Mouse (Mus musculus): ENCODE results near the gene Il21r.
A peak's percentile ranks its signal among the peaks of the same experiment; 100 is the strongest.

Il21r gene

DNA sequence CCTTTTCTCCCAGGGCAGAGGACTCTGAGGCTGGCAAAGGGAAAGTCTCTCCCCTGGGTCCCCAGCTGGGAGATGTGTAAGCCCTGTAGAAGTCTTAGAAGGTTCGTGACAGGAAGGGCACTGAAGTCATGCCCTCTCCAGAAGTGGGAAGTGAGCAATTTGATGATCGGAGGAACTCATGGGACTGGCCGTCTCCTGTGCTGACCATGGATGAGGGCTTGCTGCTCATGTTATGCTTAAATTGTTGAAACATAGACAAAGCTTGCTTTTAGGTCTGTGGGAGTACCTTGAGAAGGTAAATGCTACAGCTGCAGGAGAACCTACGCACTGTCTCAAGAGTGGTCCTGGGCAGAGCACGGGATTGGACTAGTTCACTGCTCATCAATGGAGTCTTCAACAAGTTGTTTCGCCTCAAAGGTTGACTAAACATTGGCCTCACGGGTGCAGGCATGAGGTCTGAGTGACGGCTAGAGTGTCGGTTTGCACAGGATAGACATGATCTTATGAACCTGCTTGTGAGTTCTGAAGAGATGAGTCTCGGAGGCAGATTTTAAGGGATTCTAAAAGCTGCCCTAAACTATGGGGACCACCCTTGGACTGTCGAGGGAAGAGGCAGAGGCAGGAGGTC, 1.3 kb upstream of the Il21r start:
- no peak for DNase-seq

DNA sequence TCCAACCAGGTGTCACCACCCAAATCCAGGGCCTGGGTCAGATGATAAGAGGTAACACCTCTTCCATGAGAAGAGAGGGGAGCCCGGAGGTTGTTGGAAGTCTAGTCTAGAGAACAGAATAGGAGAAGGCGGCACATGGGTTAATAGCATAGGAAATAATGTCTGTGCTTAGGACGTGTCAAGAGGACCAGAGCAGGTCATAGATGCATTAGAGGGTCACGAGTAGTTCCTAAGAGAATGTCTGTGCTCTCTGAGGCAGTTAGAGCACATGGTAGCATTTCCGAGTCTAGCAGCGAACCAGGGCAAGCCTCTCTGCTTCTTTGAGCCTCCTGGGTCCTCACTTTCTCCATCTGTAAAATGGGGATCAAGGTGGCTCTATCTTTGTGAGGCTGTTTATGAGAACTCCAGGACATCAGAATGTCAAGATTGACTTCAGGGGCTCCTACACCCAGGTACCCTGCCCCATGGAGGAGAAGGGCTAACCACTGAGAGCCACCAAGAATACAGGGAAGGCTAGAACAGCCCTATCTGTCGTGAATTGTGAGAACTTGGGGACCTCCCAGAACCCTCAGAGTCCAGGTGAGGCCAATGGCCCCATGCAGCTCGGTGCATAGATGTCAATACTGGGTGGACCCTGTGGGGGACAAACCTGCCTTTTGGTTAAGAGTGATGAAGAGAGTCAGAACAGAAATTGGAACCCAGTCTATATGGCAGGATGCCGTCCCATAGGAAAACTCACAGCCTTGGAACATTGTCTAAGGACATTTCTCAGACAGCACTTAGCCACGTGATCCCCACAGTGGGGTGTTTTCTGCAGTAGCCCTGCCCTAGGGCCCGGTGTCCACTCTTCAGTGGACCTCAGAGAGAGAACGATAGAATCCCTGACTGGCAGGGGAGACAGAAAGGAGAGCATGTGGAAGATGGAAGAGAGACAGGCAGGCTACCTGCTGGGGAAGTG, 1.4 kb downstream of the Il21r start:
- no peak for DNase-seq

DNA sequence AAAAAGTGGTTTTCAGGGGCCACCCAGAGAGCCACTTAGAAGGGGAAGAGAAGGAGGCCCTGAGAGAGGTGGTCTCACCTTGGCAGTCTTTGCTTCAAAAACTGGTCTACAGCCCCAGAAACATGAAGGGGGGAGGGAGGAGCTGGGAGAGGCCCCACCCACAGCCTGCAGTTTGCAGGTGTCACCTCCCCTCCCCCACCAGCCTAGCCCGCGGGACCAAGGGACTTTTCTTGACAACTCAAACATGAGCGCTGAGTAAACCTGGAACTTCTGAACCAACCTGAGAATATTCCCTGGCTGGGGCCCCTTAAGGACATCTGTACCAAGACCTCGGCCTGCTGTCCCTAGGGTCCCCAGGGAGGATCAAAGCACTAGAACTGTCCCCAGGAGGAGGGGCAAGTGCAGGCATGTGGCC, 2.5 kb downstream of the Il21r start:
- DNase-seq, result no peak

- DNase-seq, result no peak
These were observed 3.3 kb downstream of the Il21r start for GRCm38 (mm10) chr7:125606265-125607164.

- no peak for DNase-seq
These were observed 4.4 kb downstream of the Il21r start for GRCm38 (mm10) chr7:125607384-125608182.

DNA sequence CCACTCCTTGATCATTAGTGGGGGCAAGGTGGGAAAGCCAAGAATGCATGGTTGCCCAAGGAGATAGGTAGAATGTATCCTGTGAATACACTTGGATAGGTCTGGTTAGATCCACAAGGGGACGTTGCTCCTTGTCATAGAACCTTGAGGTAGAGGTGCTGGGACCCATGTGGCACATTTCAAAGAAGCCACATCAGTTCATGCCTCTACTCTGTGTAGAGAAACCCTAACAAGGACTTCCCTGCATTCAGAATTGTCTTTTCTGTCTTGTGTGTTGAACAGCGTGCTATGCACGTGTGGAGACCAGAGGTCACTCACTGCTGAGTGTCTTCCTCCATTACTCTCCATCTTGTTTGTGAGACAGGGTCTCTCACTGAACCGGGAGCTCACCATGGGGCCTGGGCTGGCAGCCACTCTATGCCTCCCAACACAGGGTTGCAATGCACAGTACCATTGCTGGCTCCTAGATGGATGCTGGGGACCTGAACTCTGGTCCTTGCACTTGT, 5.0 kb downstream of the Il21r start:
- DNase-seq, result no peak

DNA sequence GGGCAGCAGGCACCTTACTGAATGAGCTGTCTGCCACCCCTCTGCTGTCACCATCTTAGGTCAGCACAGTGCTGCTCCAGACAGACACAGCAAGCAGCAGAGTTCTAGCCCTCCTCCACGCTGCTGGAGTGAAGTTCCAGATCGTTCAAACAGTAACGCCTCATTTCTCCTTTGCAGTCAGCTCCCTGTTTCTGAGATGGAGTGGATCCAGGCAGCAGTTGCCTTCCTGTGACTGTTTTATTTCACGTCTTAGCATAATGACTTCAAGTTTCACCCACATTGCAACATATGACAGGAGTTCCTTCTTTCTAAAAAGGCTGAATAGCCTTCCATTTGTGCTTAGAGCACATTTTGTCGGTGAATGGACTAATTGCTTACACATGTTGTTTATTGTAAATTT, 10.3 kb downstream of the Il21r start:
- no peak for DNase-seq

GRCm38 (mm10) chr7:125615453-125615852, 12.2 kb downstream of the Il21r start:
- no peak for DNase-seq

DNA sequence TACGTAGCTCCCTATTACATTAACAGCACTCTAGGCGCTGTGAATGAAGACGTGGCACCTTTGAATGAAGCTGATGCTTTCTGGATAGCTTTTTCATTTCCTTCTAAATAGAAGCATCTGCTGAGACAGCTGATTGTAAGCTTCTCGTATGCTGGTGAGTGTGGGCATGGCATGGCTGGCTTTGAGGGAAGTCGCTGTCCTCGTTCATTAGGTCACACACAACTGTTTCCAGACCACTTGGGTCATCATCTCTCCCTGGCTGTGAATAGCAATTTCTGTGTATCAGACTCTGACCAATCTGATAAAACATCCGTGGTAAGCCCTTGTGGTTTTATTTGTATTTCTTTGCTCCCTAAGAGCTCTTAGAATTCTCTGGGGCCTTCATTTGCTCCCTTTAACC, 14.8 kb downstream of the Il21r start:
- DNase-seq, result no peak

DNA sequence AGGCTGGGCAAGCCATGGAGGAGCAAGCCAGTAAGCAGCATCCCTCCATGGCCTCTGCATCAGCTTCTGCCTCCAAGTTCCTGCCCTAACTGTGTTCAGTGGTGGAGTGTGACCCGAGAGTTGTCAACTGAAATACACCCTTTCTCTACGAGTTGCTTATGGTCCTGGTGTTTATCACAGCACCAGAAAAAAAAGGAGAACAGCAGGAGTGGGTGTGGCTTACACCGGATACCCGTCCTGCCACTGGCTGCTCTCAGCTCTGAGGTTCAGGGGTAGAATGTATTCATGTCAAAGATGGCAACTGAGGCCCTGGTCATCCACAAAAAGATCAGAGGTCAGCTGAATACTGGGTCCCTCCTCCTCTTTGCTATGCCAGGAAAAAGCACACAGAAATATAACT, 16.8 kb downstream of the Il21r start:
- no peak for DNase-seq

DNA sequence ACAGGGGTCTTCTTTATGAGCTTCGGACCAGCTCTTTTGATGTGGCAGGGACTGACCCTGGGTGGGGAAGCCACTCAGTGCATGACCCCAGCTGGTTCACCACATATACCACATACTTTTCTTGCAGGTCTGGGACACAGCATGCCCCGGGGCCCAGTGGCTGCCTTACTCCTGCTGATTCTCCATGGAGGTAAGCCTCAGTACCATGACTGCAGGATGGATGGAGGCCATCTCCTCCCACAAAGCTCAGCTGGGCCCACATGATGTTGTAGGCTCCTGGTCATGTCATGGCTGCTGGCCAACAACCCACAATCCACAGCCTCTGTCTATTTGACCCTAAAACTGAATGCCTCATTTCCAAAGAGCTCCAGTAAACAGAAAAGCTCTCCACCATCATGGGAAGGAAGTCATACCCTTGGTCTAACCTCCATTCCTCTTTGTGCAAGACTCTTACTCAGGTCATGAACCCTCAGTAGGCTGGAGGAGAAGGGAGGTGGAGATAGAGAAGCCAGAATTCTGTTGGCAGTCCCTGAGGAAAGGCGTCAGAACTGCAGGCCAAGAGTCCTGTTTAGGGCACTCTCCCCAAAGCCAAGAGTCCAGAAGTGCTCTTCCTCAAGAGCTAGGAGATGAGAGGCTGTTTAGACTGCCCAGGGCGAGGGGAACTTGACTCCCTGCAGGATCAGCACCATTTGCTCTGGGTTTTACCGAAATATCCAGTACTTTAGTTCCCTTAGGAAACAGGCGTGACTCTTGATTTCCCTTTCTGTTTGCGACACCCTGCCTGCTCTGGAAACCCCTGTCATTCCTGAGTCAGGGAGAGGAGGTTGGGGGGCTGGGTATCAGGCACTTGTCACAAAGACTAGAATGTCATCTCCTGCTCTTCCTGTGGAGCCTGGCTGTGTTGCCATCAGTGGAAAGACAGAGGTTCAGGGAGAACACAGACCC, 19.8 kb downstream of the Il21r start:
- no peak for DNase-seq

DNA sequence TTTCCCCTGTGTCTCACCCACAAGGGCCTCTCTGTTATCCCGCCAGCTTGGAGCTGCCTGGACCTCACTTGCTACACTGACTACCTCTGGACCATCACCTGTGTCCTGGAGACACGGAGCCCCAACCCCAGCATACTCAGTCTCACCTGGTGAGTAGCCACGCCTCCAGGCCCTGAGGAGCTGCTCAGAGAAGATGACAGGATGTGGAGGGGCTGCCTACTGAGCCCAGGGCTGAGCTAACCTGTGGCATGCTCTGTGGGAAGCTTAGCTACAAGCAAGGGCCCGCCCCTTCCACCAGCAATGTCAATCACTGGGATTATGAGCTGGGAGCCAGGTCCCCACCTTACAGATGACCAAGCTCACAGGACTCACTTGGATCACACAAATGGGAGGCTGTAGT, 22.0 kb downstream of the Il21r start:
- DNase-seq, result no peak

- DNase-seq, result no peak
These were observed 22.6 kb downstream of the Il21r start for GRCm38 (mm10) chr7:125625829-125626228.

DNA sequence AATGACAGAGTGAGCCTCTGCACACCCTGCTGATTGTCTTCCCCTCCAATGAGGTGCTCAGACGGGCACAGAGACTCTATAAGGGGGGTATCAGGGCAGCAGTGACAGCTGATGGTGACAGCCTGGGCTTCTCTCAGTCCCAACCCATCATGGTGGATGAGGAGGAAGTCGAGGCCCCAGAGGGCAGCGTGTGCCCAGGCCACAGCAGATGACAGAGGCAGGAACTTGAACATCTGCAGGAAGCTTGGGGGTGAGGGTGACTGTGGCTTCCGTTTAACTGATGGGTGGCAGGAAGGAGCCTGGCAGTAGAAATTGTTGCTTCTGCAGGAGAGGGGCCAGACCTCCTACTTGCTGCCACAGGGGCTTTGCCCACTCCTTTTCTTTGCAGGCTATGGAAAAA, 27.1 kb downstream of the Il21r start:
- no peak for DNase-seq

GRCm38 (mm10) chr7:125630989-125631388, 27.8 kb downstream of the Il21r start:
- DNase-seq, result no peak

DNA sequence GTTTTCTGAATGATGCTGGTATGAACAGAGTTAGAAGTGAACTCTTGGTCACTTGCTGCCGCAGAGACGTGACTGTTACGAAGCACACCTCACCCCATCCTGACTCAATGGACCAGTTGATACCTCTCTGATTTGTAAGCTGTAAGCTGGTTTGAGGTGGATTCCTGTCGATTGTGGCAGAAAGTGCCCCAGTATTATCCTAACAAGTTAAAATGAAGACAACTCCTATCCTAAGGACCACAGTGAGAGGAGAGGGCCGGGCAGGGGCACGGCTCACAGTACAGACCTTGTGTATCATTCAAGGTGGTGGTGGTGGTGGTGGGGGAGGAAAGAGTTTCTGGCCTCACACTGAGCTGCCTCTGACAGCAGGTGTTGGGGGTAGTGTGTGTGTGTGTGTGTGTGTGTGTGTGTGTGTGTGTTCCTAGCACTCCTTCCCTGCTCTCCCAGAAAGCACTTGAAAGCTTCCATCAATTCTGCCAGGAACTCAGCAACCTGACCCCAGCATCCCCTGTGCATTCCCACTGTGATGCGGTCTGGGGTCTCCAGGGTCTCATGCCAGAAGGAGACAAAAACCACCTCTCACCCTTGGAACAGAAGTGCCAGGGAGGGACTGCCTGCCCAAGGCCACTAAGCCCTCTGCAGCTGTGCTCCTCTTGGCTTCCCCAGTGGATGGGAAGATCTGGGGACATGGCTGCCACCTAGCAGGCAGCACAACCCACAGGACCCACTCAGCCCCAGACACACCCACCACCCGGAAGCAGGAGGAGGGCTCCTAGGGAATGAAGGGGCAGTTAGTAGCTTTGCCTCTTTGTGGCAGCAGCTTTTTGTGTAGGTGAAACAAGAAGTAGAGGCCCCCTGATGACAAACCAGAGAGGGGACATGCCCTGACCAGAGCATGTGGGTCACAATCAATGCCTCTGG, 34.3 kb downstream of the Il21r start:
- DNase-seq, result no peak

GRCm38 (mm10) chr7:125638376-125638775, 35.1 kb downstream of the Il21r start:
- DNase-seq, result no peak

- peak; percentile 63 for DNase-seq
These were observed 35.7 kb downstream of the Il21r start for GRCm38 (mm10) chr7:125638870-125639386.

GRCm38 (mm10) chr7:125643880-125644279, 40.7 kb downstream of the Il21r start:
- DNase-seq, result no peak

GRCm38 (mm10) chr7:125645413-125645812, 42.2 kb downstream of the Il21r start:
- DNase-seq, result no peak
